Comparison of ENCODE assay signal across 9 mouse cellular contexts in genomic region chr2:66439764-66440471, GRCm38 (mm10). TPM values are rescaled to one million over a fixed set of nuclear protein-coding genes. Genes with fewer than 3 reads are reported as not detected.
DNase-seq lines count a peak whose midpoint lies in the region; ATAC-seq lines count a peak whose summit lies in the region.
"Had no signal": no experiment of that assay in that cellular context is flagged by ENCODE, and none has a peak within 500 bp of the region (broad histone marks: within the 10 kb centered on the region; RNA-seq: fewer than 3 reads in every experiment).

No protein-coding gene starts in this region.

- WGBS in lung, embryonic 16.5 days: 8% methylated on average over 21 of the region's 21 CpGs
- WGBS in embryonic facial prominence, embryonic 10.5 days: 6% methylated on average over 21 of the region's 21 CpGs
- 9% methylated on average over 21 of the region's 21 CpGs for WGBS in intestine, embryonic 16.5 days
- 3% methylated on average over 21 of the region's 21 CpGs for WGBS in neural tube, embryonic 11.5 days

- ATAC-seq in lung, embryonic 16.5 days (ENCODE audit: low read depth): no peak
- no peak for ATAC-seq in intestine, embryonic 16.5 days
- peak; percentile 82 for ATAC-seq in neural tube, embryonic 11.5 days (ENCODE audit: insufficient read depth, low FRiP score, low TSS enrichment)

- H3K4me1 ChIP-seq in lung, embryonic 16.5 days (replicated peaks; ENCODE audit: control insufficient read depth, insufficient read depth, low read length): no peaks in the 10 kb centered on the region
- peaks cover 12% of the 10 kb centered on the region; the same call in 1 of the 2 replicates for H3K4me1 ChIP-seq in embryonic facial prominence, embryonic 10.5 days
- no peaks in the 10 kb centered on the region for H3K4me1 ChIP-seq in intestine, embryonic 16.5 days (ENCODE audit: control insufficient read depth, insufficient read depth, low read length)
- peaks cover 4% of the 10 kb centered on the region; the same call in 1 of the 2 replicates for H3K4me1 ChIP-seq in neural tube, embryonic 11.5 days (ENCODE audit: control insufficient read depth, insufficient read depth, low read length)
- H3K4me1 ChIP-seq: liver, embryonic 13.5 days had no signal

- no peak overlapping the region for H3K27ac ChIP-seq in lung, embryonic 16.5 days (ENCODE audit: low read length)
- H3K27ac ChIP-seq in embryonic facial prominence, embryonic 10.5 days (replicated peaks): no peak overlapping the region
- no peak overlapping the region for H3K27ac ChIP-seq in intestine, embryonic 16.5 days (ENCODE audit: low read length)
- H3K27ac ChIP-seq in neural tube, embryonic 11.5 days (ENCODE audit: low read depth, low read length): no peak overlapping the region
- H3K27ac ChIP-seq: liver, embryonic 13.5 days had no signal

- H3K36me3 ChIP-seq in lung, embryonic 16.5 days (ENCODE audit: control insufficient read depth, insufficient read depth, low read length): no peaks in the 10 kb centered on the region
- H3K36me3 ChIP-seq in embryonic facial prominence, embryonic 10.5 days (replicated peaks): no peaks in the 10 kb centered on the region
- H3K36me3 ChIP-seq in intestine, embryonic 16.5 days (ENCODE audit: control insufficient read depth, insufficient read depth, low read length): no peaks in the 10 kb centered on the region
- H3K36me3 ChIP-seq in neural tube, embryonic 11.5 days (ENCODE audit: control insufficient read depth, insufficient read depth, low read length): no peaks in the 10 kb centered on the region
- H3K36me3 ChIP-seq: liver, embryonic 13.5 days had no signal

- no peaks in the 10 kb centered on the region for H3K9me3 ChIP-seq in lung, embryonic 16.5 days (ENCODE audit: control insufficient read depth, low read length)
- no peaks in the 10 kb centered on the region for H3K9me3 ChIP-seq in embryonic facial prominence, embryonic 10.5 days
- H3K9me3 ChIP-seq in intestine, embryonic 16.5 days (ENCODE audit: control insufficient read depth, low read length): no peaks in the 10 kb centered on the region
- no peaks in the 10 kb centered on the region for H3K9me3 ChIP-seq in neural tube, embryonic 11.5 days (ENCODE audit: control insufficient read depth, low read length)
- H3K9me3 ChIP-seq: liver, embryonic 13.5 days had no signal

- peak overlapping the region; percentile 1; the same call in 1 of the 2 replicates for H3K4me3 ChIP-seq in lung, embryonic 16.5 days (ENCODE audit: low read length)
- H3K4me3 ChIP-seq in embryonic facial prominence, embryonic 10.5 days: peak overlapping the region; percentile 49
- H3K4me3 ChIP-seq in intestine, embryonic 16.5 days (ENCODE audit: low read length): peak overlapping the region; percentile 21; the same call in 1 of the 2 replicates
- H3K4me3 ChIP-seq in neural tube, embryonic 11.5 days (ENCODE audit: low read depth, low read length): peak overlapping the region; percentile 23; the same call in 1 of the 2 replicates
- H3K4me3 ChIP-seq: liver, embryonic 13.5 days had no signal

- H3K4me2 ChIP-seq in lung, embryonic 16.5 days (ENCODE audit: low read depth, low read length): peak overlapping the region; percentile 42
- peak overlapping the region; percentile 50 for H3K4me2 ChIP-seq in intestine, embryonic 16.5 days (ENCODE audit: low read depth, low read length)
- peak overlapping the region; percentile 54 for H3K4me2 ChIP-seq in neural tube, embryonic 11.5 days (ENCODE audit: low read depth)
- H3K4me2 ChIP-seq: liver, embryonic 13.5 days had no signal

- no peak for DNase-seq in lung, postnatal 10 days
- DNase-seq in embryonic facial prominence, embryonic 10.5 days (ENCODE audit: low spot score): peak; percentile 50
- peak; percentile 70 for DNase-seq in neural tube, embryonic 11.5 days (ENCODE audit: low spot score)
- DNase-seq in urinary bladder, postnatal 10 days (ENCODE audit: low spot score): no peak
- no peak for DNase-seq in urinary bladder, postnatal 36 days (ENCODE audit: low spot score in 2 of 2)
- no peak for DNase-seq in adipocyte (ENCODE audit: low spot score)
- DNase-seq: liver, embryonic 13.5 days had no signal

- peaks cover 4% of the 10 kb centered on the region for H3K27me3 ChIP-seq in lung, embryonic 16.5 days (ENCODE audit: control insufficient read depth, insufficient read depth, low read depth, low read length)
- H3K27me3 ChIP-seq in embryonic facial prominence, embryonic 10.5 days (replicated peaks; ENCODE audit: low read depth, poor library complexity, severe bottlenecking): peaks cover 8% of the 10 kb centered on the region; the same call in 1 of the 2 replicates
- H3K27me3 ChIP-seq in intestine, embryonic 16.5 days (replicated peaks; ENCODE audit: control insufficient read depth, insufficient read depth, low read length): no peaks in the 10 kb centered on the region
- H3K27me3 ChIP-seq in neural tube, embryonic 11.5 days (ENCODE audit: control insufficient read depth, insufficient read depth, low read length): no peaks in the 10 kb centered on the region

- H3K9ac ChIP-seq in lung, embryonic 16.5 days (ENCODE audit: low read length): no peak overlapping the region
- H3K9ac ChIP-seq in intestine, embryonic 16.5 days (ENCODE audit: low read depth, low read length): no peak overlapping the region
- H3K9ac ChIP-seq in neural tube, embryonic 11.5 days (ENCODE audit: low read length): no peak overlapping the region; the same call in 1 of the 2 replicates
- H3K9ac ChIP-seq: liver, embryonic 13.5 days had no signal

RNA-seq across cellular contexts. Expression of gene Scn1a, which starts 0.7 kb away (rescaled TPM):
- polyA plus RNA-seq in lung, embryonic 16.5 days (2015; fragmentation: Nextera tagmentation; extraction: Ambion mirVana): 0.05 and 0.33 TPM in 2 replicates
- polyA plus RNA-seq in embryonic facial prominence, embryonic 10.5 days (2016; fragmentation: Nextera tagmentation; extraction: Ambion mirVana): 0.70 and 1.00 TPM in 2 replicates
- polyA plus RNA-seq in intestine, embryonic 16.5 days (2015; fragmentation: Nextera tagmentation; extraction: Ambion mirVana): 0.12 and 0.18 TPM in 2 replicates
- polyA plus RNA-seq in neural tube, embryonic 11.5 days (2014; fragmentation: Nextera tagmentation; extraction: Ambion mirVana): 2.7 and 3.0 TPM in 2 replicates
- polyA plus RNA-seq: liver, embryonic 13.5 days had no signal

Comparison
In these comparisons a context has a peak if more than half of its experiments do, and no peak if none do; other contexts are left out.
1. DNase-seq: peak in embryonic facial prominence, embryonic 10.5 days (single experiment) and neural tube, embryonic 11.5 days (single experiment); none in lung, postnatal 10 days (single experiment), urinary bladder, postnatal 10 days (single experiment), urinary bladder, postnatal 36 days (0 of 2) and adipocyte (single experiment).
2. Peak in every context shown above with its lines, with median percentiles within 50 percentile points of each other: H3K4me2 ChIP-seq and H3K4me3 ChIP-seq.